ENCODE assay signal across 7 mouse cellular contexts in genomic region chr7:81992131-81993061, GRCm38 (mm10). TPM values are rescaled to one million over a fixed set of nuclear protein-coding genes. Genes with fewer than 3 reads are reported as not detected.
DNase-seq lines count a peak whose midpoint lies in the region; ATAC-seq lines count a peak whose summit lies in the region.

Bnc1 (minus strand) TSS chr7:81992292.

- under 1% methylated on average over 96 of the region's 105 CpGs for WGBS in embryonic facial prominence, embryonic 13.5 days
- WGBS in hindbrain, embryonic 16.5 days: under 1% methylated on average over 93 of the region's 105 CpGs
- 1% methylated on average over 76 of the region's 105 CpGs for WGBS in midbrain, embryonic 12.5 days

- H3K9me3 ChIP-seq in embryonic facial prominence, embryonic 13.5 days: no peaks in the 10 kb centered on the region
- H3K9me3 ChIP-seq in hindbrain, embryonic 16.5 days (ENCODE audit: control insufficient read depth, low read length): no peaks in the 10 kb centered on the region
- H3K9me3 ChIP-seq in midbrain, embryonic 12.5 days: no peaks in the 10 kb centered on the region

- 0 out of 2 replicates have a peak within 1 kb of the TSS, but pooled peaks have one; percentile 12 for H3K27ac ChIP-seq in embryonic facial prominence, embryonic 13.5 days
- no peak within 1 kb of the TSS for H3K27ac ChIP-seq in hindbrain, embryonic 16.5 days (ENCODE audit: low read depth, low read length)
- no peak within 1 kb of the TSS for H3K27ac ChIP-seq in midbrain, embryonic 12.5 days (replicated peaks)

- peak within 1 kb of the TSS; percentile 66 for H3K9ac ChIP-seq in embryonic facial prominence, embryonic 13.5 days
- H3K9ac ChIP-seq in hindbrain, embryonic 16.5 days (ENCODE audit: low read depth, low read length): peak within 1 kb of the TSS; percentile 57
- peak within 1 kb of the TSS; percentile 50 for H3K9ac ChIP-seq in midbrain, embryonic 12.5 days (replicated peaks)

- peak; percentile 8 for DNase-seq in thymus, postnatal 14 days
- no peak for DNase-seq in thymus, adult 18-20 months
- DNase-seq in adipocyte (ENCODE audit: low spot score): no peak

- ATAC-seq in embryonic facial prominence, embryonic 13.5 days (ENCODE audit: insufficient number of reproducible peaks, insufficient read depth, low FRiP score, low TSS enrichment, low read depth): 0 out of 2 replicates have a peak, but pooled peaks have one; percentile 10
- ATAC-seq in hindbrain, embryonic 16.5 days: peak; percentile 61
- peak; percentile 58 for ATAC-seq in midbrain, embryonic 12.5 days (ENCODE audit: low FRiP score, low read depth)
- no peak for ATAC-seq in inflammation-experienced regulatory T-cells, adult 6 months

- H3K4me1 ChIP-seq in embryonic facial prominence, embryonic 13.5 days: peaks cover 25% of the 10 kb centered on the region
- H3K4me1 ChIP-seq in hindbrain, embryonic 16.5 days (ENCODE audit: control insufficient read depth, insufficient read depth, low read depth, low read length): peaks cover 10% of the 10 kb centered on the region; the same call in 1 of the 2 replicates
- H3K4me1 ChIP-seq in midbrain, embryonic 12.5 days: peaks cover 20% of the 10 kb centered on the region

- H3K27me3 ChIP-seq in embryonic facial prominence, embryonic 13.5 days: peaks cover 87% of the 10 kb centered on the region
- peaks cover 55% of the 10 kb centered on the region for H3K27me3 ChIP-seq in hindbrain, embryonic 16.5 days (replicated peaks; ENCODE audit: control insufficient read depth, insufficient read depth, low read length)
- peaks cover 82% of the 10 kb centered on the region for H3K27me3 ChIP-seq in midbrain, embryonic 12.5 days

- peak within 1 kb of the TSS; percentile 60 for H3K4me3 ChIP-seq in embryonic facial prominence, embryonic 13.5 days
- peak within 1 kb of the TSS; percentile 52 for H3K4me3 ChIP-seq in hindbrain, embryonic 16.5 days (ENCODE audit: low read length)
- peak within 1 kb of the TSS; percentile 66 for H3K4me3 ChIP-seq in midbrain, embryonic 12.5 days

- H3K4me2 ChIP-seq in embryonic facial prominence, embryonic 13.5 days: peak within 1 kb of the TSS; percentile 97
- H3K4me2 ChIP-seq in hindbrain, embryonic 16.5 days (ENCODE audit: low read length): peak within 1 kb of the TSS; percentile 88
- peak within 1 kb of the TSS; percentile 95 for H3K4me2 ChIP-seq in midbrain, embryonic 12.5 days (replicated peaks)

- no peaks in the 10 kb centered on the region for H3K36me3 ChIP-seq in embryonic facial prominence, embryonic 13.5 days
- no peaks in the 10 kb centered on the region for H3K36me3 ChIP-seq in hindbrain, embryonic 16.5 days (ENCODE audit: control insufficient read depth, insufficient read depth, low read length)
- no peaks in the 10 kb centered on the region for H3K36me3 ChIP-seq in midbrain, embryonic 12.5 days

RNA-seq across cellular contexts. Expression of gene Bnc1, which starts in this region (rescaled TPM):
- polyA plus RNA-seq in embryonic facial prominence, embryonic 13.5 days (2015; fragmentation: Nextera tagmentation; extraction: Ambion mirVana): 2.0 and 2.2 TPM in 2 replicates
- polyA plus RNA-seq in hindbrain, embryonic 16.5 days (2015; fragmentation: Nextera tagmentation; extraction: Ambion mirVana): 0.20 and 0.41 TPM in 2 replicates
- 0.27 and 0.42 TPM in 2 replicates for polyA plus RNA-seq in midbrain, embryonic 12.5 days (2016; fragmentation: Nextera tagmentation; extraction: Ambion mirVana)
- polyA plus RNA-seq in inflammation-experienced regulatory T-cells, adult 6 months (2017; shearing (Covaris generic)): not detected

Comparison
In these comparisons a context has a peak if more than half of its experiments do, and no peak if none do; other contexts are left out.
1. Peak in ATAC-seq, H3K4me3 ChIP-seq, H3K9ac ChIP-seq and H3K4me2 ChIP-seq in hindbrain, embryonic 16.5 days; RNA of the gene not detected or under 1 TPM.
2. Peak in ATAC-seq, H3K4me3 ChIP-seq, H3K9ac ChIP-seq and H3K4me2 ChIP-seq in midbrain, embryonic 12.5 days; RNA of the gene not detected or under 1 TPM.